Mouse (Mus musculus) limb, embryonic 10.5 days (tissue): ENCODE measurements around the gene Tmem79. TPM values are rescaled to one million over a fixed set of nuclear protein-coding genes. Genes with fewer than 3 reads are reported as not detected.
"Not testable (repeated sequence)": the region's sequence is repeated elsewhere in the genome, so short reads cannot be mapped to it uniquely, and the experiment has no call there.

ENCODE experiments used
- DNase-seq: peaks from one replicate; pipeline ENCODE4 v3.0.0-alpha.2; 2017; ENCODE audit warnings: low spot score
- H3K27ac ChIP-seq: fragments of 300-500 bp; sonication (generic); 2 replicates; pipeline ENCODE4 v1.5.1; 2016; ENCODE audit warnings: mild to moderate bottlenecking
- H3K27me3 ChIP-seq: fragments of 300-500 bp; sonication (generic); 2 replicates; pipeline ENCODE4 v1.6.1; 2016; ENCODE audit warnings: low read depth, mild to moderate bottlenecking; ENCODE audit not compliant: poor library complexity, severe bottlenecking
- H3K36me3 ChIP-seq: fragments of 300-500 bp; sonication (generic); 2 replicates; pipeline ENCODE4 v1.6.1; 2016; ENCODE audit warnings: mild to moderate bottlenecking, moderate library complexity
- H3K4me1 ChIP-seq: fragments of 300-500 bp; sonication (generic); 2 replicates; pipeline ENCODE4 v1.6.1; 2016
- H3K4me3 ChIP-seq: fragments of 300-500 bp; sonication (generic); 2 replicates; pipeline ENCODE4 v1.5.1; 2016; ENCODE audit warnings: mild to moderate bottlenecking, moderate library complexity
- H3K9me3 ChIP-seq: fragments of 300-500 bp; sonication (generic); replicated peaks from 2 replicates; pipeline ENCODE4 v1.6.1; 2016; ENCODE audit warnings: mild to moderate bottlenecking
- WGBS: fragments of 180-500 bp; shearing (Covaris S2); methylation state at CpG from one replicate; pipeline ENCODE4 v1.1.7; 2016; 5-methylcytosine and 5-hydroxymethylcytosine counted together
- polyA plus RNA-seq: library from polyadenylated mRNA; unstranded; fragments of >200 nt; fragmentation: Nextera tagmentation; extraction: Ambion mirVana; gene quantifications from 2 replicates; pipeline ENCODE4 v1.2.1, GENCODE M21; 2016

Tmem79 gene
- polyA plus RNA-seq, 1 experiment from 2014 or later: 2.9 TPM

GRCm38 (mm10) chr3:88291970-88292369 lies 44.0 kb downstream of the Tmem79 start:
- DNase-seq: peak; percentile 40
- WGBS: 63% methylated on average over 4 of the region's 4 CpGs
- no peak overlapping the region for H3K4me3 ChIP-seq
- H3K27ac ChIP-seq: no peak overlapping the region
- peaks cover 5% of the 10 kb centered on the region for H3K4me1 ChIP-seq
- no peaks in the 10 kb centered on the region for H3K27me3 ChIP-seq
- H3K9me3 ChIP-seq: no peaks in the 10 kb centered on the region
- peaks cover 9% of the 10 kb centered on the region; the same call in 1 of the 2 replicates for H3K36me3 ChIP-seq

- H3K4me1 ChIP-seq, H3K27ac ChIP-seq, DNase-seq, H3K4me3 ChIP-seq, H3K27me3 ChIP-seq, H3K9me3 ChIP-seq: not testable (repeated sequence)
- H3K36me3 ChIP-seq: peaks cover 17% of the 10 kb centered on the region
- WGBS: 87% methylated on average over 10 of the region's 10 CpGs
Observed at GRCm38 (mm10) chr3:88288133-88288713, 47.7 kb downstream of the Tmem79 start.

DNA sequence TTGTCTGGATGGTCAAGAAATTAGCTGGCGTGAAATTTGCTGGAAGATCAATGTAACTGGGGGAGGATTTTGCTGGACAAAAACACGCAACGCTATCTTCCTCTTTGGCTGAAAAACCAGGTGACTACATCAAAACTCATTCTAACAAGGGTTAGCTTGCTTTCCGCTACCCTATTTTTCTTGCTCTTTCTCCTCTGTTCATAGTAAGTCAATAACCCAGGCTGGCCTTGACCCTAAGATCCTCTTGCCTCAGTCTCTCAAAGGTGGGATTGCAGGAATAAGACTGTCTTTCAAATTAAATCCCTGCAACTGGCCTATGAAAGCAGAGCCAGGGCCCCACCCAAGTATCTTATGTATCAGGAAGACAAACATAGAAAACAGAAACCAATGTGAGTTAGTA lies 48.8 kb downstream of the Tmem79 start, which contains the start of gene Gm38392:
Gene Gm38392 (minus strand): TSS at position 101 of the 400 bp plus-strand sequence.
- WGBS: 93% methylated on average over 4 of the region's 4 CpGs
- no peaks in the 10 kb centered on the region for H3K27me3 ChIP-seq
- H3K4me1 ChIP-seq: no peaks in the 10 kb centered on the region
- no peak within 1 kb of the TSS for H3K27ac ChIP-seq
- peaks cover 17% of the 10 kb centered on the region for H3K36me3 ChIP-seq
- no peak within 1 kb of the TSS for H3K4me3 ChIP-seq
- no peak for DNase-seq
- H3K9me3 ChIP-seq: no peaks in the 10 kb centered on the region

DNA sequence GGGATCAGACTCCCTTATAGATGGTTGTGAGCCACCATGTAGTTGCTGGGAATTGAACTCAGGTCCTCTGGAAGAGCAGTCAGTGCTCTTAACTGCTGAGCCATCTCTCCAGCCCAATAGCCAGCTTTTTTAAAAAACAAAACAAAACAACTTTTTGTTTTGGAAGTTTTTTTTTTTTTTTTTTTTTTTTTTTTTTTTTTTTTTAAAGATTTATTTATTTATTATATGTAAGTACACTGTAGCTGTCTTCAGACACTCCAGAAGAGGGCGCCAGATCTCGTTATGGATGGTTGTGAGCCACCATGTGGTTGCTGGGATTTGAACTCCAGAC lies 50.4 kb downstream of the Tmem79 start:
- not testable (repeated sequence) for DNase-seq, H3K9me3 ChIP-seq
- 58% methylated on average over 2 of the region's 2 CpGs for WGBS

GRCm38 (mm10) chr3:88284815-88285564 lies 51.0 kb downstream of the Tmem79 start:
- not testable (repeated sequence) for H3K27me3 ChIP-seq, H3K27ac ChIP-seq, H3K4me3 ChIP-seq, DNase-seq, H3K4me1 ChIP-seq, H3K9me3 ChIP-seq
- 97% methylated on average over 14 of the region's 14 CpGs for WGBS
- peaks cover 17% of the 10 kb centered on the region for H3K36me3 ChIP-seq

More for the DNA sequence above, 50.4 kb downstream of the Tmem79 start:
- H3K4me3 ChIP-seq, H3K4me1 ChIP-seq, H3K27ac ChIP-seq, H3K27me3 ChIP-seq: not testable (repeated sequence)
- peaks cover 17% of the 10 kb centered on the region for H3K36me3 ChIP-seq

DNA sequence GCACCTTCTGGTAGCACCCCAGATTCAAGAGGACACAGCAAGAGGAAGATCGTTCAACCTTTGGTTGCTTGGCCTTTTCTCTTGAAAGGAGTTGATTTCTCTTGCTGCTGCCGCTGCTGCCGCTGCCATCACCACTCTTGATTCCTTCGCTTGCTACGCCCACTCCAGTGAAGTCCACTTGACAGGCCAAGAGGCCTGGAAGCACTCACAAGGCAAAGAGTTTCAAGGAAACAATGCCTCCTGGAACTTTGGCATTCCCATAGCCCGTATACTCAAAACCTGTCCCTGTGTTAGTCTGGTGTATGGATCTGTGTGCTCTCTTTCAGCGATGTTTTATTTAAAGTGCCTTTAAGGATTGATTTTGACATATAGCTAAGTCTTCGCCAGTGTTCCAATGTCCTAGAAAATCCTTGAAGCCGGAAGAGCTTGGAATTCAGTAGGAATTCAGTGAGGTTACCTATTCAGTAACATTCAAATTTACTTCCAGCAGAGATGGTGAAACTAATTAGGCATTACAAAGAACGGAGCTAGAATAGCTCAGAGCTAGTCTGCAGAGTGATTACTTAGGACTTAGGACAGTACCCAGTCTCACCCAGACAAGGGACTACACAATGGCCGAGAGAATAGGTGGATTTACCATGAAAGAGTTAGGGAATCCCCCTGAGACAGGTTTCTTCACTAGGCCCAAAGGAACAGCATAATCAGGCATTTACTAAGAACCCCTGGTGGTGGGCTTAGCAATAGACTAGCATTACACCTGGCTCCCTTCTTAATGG lies 54.6 kb downstream of the Tmem79 start:
- H3K36me3 ChIP-seq, DNase-seq, H3K27me3 ChIP-seq, H3K4me3 ChIP-seq, H3K9me3 ChIP-seq, H3K27ac ChIP-seq, H3K4me1 ChIP-seq: not testable (repeated sequence)
- WGBS: 70% methylated on average over 11 of the region's 11 CpGs

DNA sequence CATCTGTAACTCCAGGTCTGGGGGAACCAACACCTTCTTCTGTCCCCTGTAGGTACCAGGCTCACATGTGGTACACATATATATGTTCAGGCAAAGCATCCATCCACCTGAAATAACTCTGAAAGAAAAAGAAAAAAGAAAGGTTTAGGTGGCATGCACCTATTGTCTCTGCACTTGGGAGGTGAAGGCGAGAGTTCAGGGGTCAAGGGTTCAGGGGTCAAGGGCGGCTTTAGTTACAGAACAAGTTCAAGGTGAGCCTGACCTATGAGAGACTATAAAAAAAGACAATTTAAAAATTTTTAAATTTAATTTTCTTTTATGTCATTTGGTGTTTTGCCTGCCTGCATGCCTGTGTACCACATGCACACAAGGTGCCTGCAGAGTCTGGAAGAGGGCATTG lies 55.9 kb downstream of the Tmem79 start:
- Histone ChIP-seq H3K27me3 (no peaks in the 10 kb centered on the region), H3K36me3 (peaks cover 2% of the 10 kb centered on the region; the same call in 1 of the 2 replicates), H3K4me3 (no peak overlapping the region), H3K4me1 (no peaks in the 10 kb centered on the region), H3K27ac (no peak overlapping the region), H3K9me3 (no peaks in the 10 kb centered on the region)
- WGBS: 83% methylated on average over 2 of the region's 2 CpGs
- DNase-seq: no peak

Other genes starting within 250 kb of the Tmem79 start
- 12.3 and 14.0 TPM in 2 replicates for gene Mef2d, start 193.8 kb downstream of the Tmem79 start, polyA plus RNA-seq
- 0.18 and 0.34 TPM in 2 replicates for gene Rhbg, start 81.4 kb downstream of the Tmem79 start, polyA plus RNA-seq
- 0.26 TPM in 1 of 2 replicates, not detected in the other for gene Gm38392, start 48.9 kb downstream of the Tmem79 start, polyA plus RNA-seq
- gene Tsacc, start 39.1 kb downstream of the Tmem79 start, polyA plus RNA-seq: 14.0 and 15.4 TPM in 2 replicates
- gene Cct3, start 39.0 kb downstream of the Tmem79 start, polyA plus RNA-seq: 834 and 987 TPM in 2 replicates
- gene Glmp, start 11.1 kb downstream of the Tmem79 start, polyA plus RNA-seq: 138 and 142 TPM in 2 replicates
- 94.1 and 94.8 TPM in 2 replicates for gene Smg5, start 112 bp upstream of the Tmem79 start, polyA plus RNA-seq
- 0.83 and 1.6 TPM in 2 replicates for gene Paqr6, start 28.4 kb upstream of the Tmem79 start, polyA plus RNA-seq
- 0.09 and 0.11 TPM in 2 replicates for gene Bglap3, start 36.6 kb upstream of the Tmem79 start, polyA plus RNA-seq
- gene Bglap2, start 42.6 kb upstream of the Tmem79 start, polyA plus RNA-seq: not detected in 2 replicates
- 0.79 TPM in 1 of 2 replicates, not detected in the other for gene Bglap, start 48.3 kb upstream of the Tmem79 start, polyA plus RNA-seq
- 197 and 220 TPM in 2 replicates for gene Pmf1, start 74.2 kb upstream of the Tmem79 start, polyA plus RNA-seq
- gene Slc25a44, start 89.0 kb upstream of the Tmem79 start, polyA plus RNA-seq: 16.7 and 18.0 TPM in 2 replicates
- gene Sema4a, start 125.0 kb upstream of the Tmem79 start, polyA plus RNA-seq: 4.7 and 6.7 TPM in 2 replicates
- 9.2 and 14.5 TPM in 2 replicates for gene Lmna, start 173.8 kb upstream of the Tmem79 start, polyA plus RNA-seq
- gene Mex3a, start 196.2 kb upstream of the Tmem79 start, polyA plus RNA-seq: 28.9 and 34.8 TPM in 2 replicates
- gene Rab25, start 212.2 kb upstream of the Tmem79 start, polyA plus RNA-seq: 1.7 and 3.7 TPM in 2 replicates
- 151 and 159 TPM in 2 replicates for gene Lamtor2, start 216.9 kb upstream of the Tmem79 start, polyA plus RNA-seq
- 78.8 and 79.5 TPM in 2 replicates for gene Ubqln4, start 217.6 kb upstream of the Tmem79 start, polyA plus RNA-seq
- 199 and 202 TPM in 2 replicates for gene Ssr2, start 239.7 kb upstream of the Tmem79 start, polyA plus RNA-seq